Mouse (Mus musculus): ENCODE data around the gene Il6st. TPM values are rescaled to one million over a fixed set of nuclear protein-coding genes. Genes with fewer than 3 reads are reported as not detected.
A peak's percentile ranks its signal among the peaks of the same experiment; 100 is the strongest.

Gene Il6st
- polyA plus RNA-seq, 1 experiment = 65.3 TPM

DNA sequence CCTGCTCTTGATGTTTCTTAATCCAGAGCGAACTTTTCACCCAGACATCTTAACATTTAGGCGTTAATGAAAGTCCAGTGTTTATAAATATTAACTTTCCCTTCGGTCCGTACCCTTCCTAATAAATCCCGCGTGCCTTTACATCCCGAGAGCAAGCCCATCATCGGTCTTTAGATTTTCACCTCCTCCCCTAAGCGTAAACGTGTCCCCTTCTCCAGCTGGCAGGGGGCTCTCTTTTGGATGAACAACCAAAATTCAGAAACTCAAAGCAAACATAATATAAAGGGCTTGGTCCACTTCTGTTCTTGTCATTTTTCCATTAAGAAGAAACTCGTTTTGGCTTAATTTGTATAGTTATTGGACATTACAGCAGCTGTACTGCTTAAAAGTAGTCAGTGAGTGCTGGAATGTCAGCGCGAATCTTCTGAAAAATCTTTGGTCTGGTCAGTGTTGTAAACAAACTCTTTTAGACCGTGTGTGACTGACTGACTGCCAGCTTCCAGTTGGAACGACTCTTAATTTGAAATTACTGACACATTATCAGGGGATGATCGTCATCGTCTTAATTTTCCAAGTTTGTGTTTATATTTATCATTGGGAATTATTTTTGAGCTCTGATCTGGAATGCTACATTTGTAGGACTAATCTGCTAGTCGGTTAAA, 887 bp downstream of the Il6st start:
- Histone ChIP-seq H3K27ac (ENCODE audit: insufficient read depth, low read depth, low read length) (peak overlapping the region; percentile 74), H3K4me1 (ENCODE audit: control insufficient read depth, insufficient read depth, low read length) (peaks cover 15% of the 10 kb centered on the region), H3K4me3 (ENCODE audit: insufficient read depth, low read length) (peak overlapping the region; percentile 97)
- TF ChIP-seq POLR2A (IDR thresholded peaks at IDR 0.05; ENCODE audit: borderline replicate concordance, low read depth, low read length) = no peak
- no peak for TF ChIP-seq CTCF (IDR thresholded peaks at IDR 0.05; ENCODE audit: low read depth, low read length)

DNA sequence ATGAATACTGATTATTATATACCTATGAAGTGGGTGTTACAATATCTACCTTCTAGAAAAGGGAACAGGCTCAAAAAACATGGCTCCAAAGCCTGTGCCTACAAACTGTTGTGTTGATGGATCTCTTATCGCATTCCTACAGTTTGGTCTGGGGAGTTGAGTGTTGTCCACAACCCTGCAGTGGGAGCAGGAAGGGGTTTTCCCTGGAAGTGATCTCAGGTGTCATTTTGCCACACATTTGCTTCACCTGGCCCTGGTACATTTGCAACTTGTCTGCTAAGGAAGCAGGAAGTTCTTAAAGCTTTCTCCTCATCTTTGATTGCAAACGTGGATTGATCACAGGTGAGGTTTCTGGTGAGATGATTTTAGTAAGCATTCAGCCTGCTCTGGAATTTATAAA, 1.7 kb downstream of the Il6st start:
- TF ChIP-seq CTCF (IDR thresholded peaks at IDR 0.05; ENCODE audit: low read depth, low read length) (no peak), POLR2A (IDR thresholded peaks at IDR 0.05; ENCODE audit: borderline replicate concordance, low read depth, low read length) (no peak)
- peak overlapping the region; percentile 66 for H3K4me3 ChIP-seq (ENCODE audit: insufficient read depth, low read length)
- H3K4me1 ChIP-seq (ENCODE audit: control insufficient read depth, insufficient read depth, low read length) = peaks cover 15% of the 10 kb centered on the region
- H3K27ac ChIP-seq (ENCODE audit: insufficient read depth, low read depth, low read length) = no peak overlapping the region

DNA sequence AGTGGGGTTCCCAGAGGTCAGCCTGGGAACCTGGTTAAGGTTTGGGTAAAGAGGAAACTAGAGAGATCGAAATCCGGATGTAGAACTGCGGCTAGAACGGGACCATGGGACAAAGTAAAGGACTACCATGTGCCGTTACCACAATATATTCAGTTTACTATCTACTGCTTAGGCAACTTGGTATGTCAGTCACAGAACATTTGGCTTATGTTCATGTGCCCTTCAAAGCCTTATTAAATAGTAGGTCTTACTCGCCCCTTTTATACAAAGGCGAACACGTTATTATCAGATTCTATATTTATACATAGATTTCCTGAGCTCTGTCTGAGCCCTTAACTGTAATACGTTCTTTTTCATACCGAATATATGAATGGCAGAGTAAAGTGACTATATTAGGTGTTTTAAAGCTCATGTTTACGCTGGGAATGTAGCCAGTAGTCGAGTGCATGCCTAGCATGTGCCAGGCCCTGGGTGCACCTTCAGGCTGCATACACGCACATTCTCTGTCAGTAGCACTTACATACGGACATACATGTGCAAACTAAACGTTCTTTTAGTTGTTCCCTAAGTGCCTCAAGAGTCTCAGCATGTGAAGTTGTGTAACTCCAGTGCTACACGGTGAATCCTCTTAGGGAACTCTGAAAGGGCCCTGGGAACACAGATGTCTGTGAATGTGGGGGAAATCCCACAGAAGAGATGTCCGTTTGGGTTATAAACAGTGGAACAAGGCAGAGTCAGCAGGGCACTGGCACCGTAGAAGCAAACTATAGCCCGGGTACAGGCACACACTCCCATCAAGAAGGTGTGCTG, 2.5 kb downstream of the Il6st start:
- TF ChIP-seq POLR2A (IDR thresholded peaks at IDR 0.05; ENCODE audit: borderline replicate concordance, low read depth, low read length) (no peak), CTCF (IDR thresholded peaks at IDR 0.05; ENCODE audit: low read depth, low read length) (no peak)
- Histone ChIP-seq H3K4me3 (ENCODE audit: insufficient read depth, low read length) (peak overlapping the region; percentile 66), H3K27ac (ENCODE audit: insufficient read depth, low read depth, low read length) (peak overlapping the region; percentile 37), H3K4me1 (ENCODE audit: control insufficient read depth, insufficient read depth, low read length) (peaks cover 15% of the 10 kb centered on the region)

DNA sequence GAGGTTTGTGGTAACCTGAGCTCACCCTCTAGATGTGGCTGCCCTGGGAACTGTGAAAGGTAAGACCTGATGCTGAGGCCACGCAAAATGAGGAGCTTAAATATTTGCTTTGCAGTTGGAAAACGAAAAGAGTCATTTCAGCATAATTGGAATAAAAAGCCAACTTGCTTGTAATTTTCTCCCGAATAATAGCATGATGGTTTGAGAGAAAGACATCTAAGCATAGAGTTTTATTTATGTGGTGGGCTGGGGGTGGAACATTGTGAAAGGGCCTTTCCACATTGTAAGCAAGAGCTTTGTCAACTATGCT, 3.0 kb downstream of the Il6st start:
- Histone ChIP-seq H3K4me3 (ENCODE audit: insufficient read depth, low read length) (peak overlapping the region; percentile 48), H3K4me1 (ENCODE audit: control insufficient read depth, insufficient read depth, low read length) (peaks cover 15% of the 10 kb centered on the region), H3K27ac (ENCODE audit: insufficient read depth, low read depth, low read length) (no peak overlapping the region)
- no peak for TF ChIP-seq POLR2A (IDR thresholded peaks at IDR 0.05; ENCODE audit: borderline replicate concordance, low read depth, low read length)
- TF ChIP-seq CTCF (IDR thresholded peaks at IDR 0.05; ENCODE audit: low read depth, low read length) = no peak

DNA sequence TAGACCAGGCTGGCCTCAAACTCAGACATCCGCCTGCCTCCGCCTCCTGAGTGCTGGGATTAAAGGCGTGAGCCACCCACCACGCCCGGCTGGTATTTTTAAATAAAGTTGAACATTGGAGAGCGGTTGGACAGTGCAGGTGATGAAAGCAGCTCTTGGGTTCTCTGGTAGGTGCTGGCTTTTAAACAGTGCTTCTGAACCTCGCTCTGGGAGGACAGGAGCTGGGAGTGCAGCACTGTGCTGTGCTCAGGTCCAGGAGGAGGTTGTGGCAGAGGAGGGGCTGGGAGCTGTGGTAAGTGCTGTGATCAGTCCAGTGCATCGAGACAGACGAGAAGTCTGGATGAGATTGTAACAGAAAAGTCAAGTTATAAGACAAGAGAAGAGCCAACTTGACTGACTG, 3.5 kb downstream of the Il6st start:
- Histone ChIP-seq H3K27ac (ENCODE audit: insufficient read depth, low read depth, low read length) (no peak overlapping the region), H3K4me3 (ENCODE audit: insufficient read depth, low read length) (no peak overlapping the region), H3K4me1 (ENCODE audit: control insufficient read depth, insufficient read depth, low read length) (peaks cover 13% of the 10 kb centered on the region)
- no peak for TF ChIP-seq CTCF (IDR thresholded peaks at IDR 0.05; ENCODE audit: low read depth, low read length)
- no peak for TF ChIP-seq POLR2A (IDR thresholded peaks at IDR 0.05; ENCODE audit: borderline replicate concordance, low read depth, low read length)

DNA sequence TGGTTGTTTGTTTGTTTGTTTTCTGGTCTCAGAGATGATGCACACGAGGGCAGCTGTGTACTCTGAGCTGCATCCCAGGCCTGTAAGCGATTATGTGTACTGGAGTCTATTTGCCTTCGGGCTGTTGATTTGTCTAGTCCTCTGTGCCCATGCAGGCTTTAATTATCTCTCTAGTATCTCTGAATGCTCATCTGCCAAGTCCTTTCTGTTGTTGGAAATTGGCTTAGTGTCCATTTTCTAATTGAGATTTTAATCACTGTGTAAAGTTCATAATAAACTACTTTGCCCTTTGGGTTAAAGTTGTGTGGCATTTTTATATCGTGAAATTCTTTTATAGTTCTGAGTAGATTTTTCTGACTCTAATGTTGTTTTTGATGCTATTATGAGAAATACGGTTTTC, 5.6 kb downstream of the Il6st start:
- TF ChIP-seq POLR2A (IDR thresholded peaks at IDR 0.05; ENCODE audit: borderline replicate concordance, low read depth, low read length) (no peak), CTCF (IDR thresholded peaks at IDR 0.05; ENCODE audit: low read depth, low read length) (no peak)
- Histone ChIP-seq H3K4me1 (ENCODE audit: control insufficient read depth, insufficient read depth, low read length) (peaks cover 15% of the 10 kb centered on the region), H3K27ac (ENCODE audit: insufficient read depth, low read depth, low read length) (no peak overlapping the region), H3K4me3 (ENCODE audit: insufficient read depth, low read length) (no peak overlapping the region)

DNA sequence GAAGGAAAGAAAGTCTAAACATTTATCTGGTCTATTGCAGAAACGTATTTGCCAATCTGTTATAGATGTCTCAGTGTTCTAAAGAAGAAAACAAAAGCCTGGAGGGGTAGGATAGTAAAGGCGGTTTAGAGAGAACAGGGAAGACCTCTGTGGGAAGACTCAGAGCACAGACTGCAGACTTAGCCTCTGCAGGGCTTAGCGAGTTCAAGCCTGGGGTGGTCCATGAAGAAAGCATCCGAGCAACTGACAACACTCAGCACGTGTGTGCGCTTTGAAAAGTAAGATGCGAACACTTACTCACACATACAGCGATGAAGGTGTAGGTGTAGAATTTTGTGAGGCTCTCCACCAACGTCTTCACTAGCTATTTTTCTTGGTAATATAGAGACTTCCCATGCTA, 7.3 kb downstream of the Il6st start:
- Histone ChIP-seq H3K4me1 (ENCODE audit: control insufficient read depth, insufficient read depth, low read length) (peaks cover 15% of the 10 kb centered on the region), H3K4me3 (ENCODE audit: insufficient read depth, low read length) (no peak overlapping the region), H3K27ac (ENCODE audit: insufficient read depth, low read depth, low read length) (no peak overlapping the region)
- TF ChIP-seq POLR2A (IDR thresholded peaks at IDR 0.05; ENCODE audit: borderline replicate concordance, low read depth, low read length) (no peak), CTCF (IDR thresholded peaks at IDR 0.05; ENCODE audit: low read depth, low read length) (no peak)

DNA sequence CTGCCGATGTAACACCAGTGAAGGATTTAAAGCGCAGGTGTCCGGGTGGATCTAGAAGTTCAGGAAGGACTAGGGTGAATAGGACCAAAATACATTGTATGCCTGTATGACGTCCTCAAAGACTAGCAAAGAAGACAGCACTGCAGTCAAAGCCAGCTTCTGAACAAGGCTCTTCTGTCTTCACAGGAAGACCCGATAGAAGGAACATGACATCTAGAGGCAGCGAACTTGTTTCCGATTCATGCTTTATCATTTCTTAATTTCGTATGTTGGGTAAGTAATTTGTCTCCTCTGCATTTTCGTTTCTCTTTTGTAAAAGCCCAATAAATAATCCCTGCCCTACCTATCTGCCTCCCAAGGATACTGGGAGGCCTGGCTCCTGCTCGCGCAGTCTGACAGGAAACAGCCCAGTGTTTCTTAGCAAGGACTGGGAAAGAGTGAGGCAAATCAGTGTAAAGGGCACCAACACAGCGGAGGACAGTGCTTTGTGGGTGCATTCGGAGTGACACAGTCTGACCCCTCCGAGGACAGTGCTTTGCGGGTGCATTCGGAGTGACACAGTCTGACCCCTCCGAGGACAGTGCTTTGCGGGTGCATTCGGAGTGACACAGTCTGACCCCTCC, 8.6 kb downstream of the Il6st start:
- H3K4me1 ChIP-seq (ENCODE audit: control insufficient read depth, insufficient read depth, low read length) = peaks cover 9% of the 10 kb centered on the region
- H3K27ac ChIP-seq (ENCODE audit: insufficient read depth, low read depth, low read length) = no peak overlapping the region
- H3K4me3 ChIP-seq (ENCODE audit: insufficient read depth, low read length) = no peak overlapping the region
- TF ChIP-seq CTCF (IDR thresholded peaks at IDR 0.05; ENCODE audit: low read depth, low read length) (no peak), POLR2A (IDR thresholded peaks at IDR 0.05; ENCODE audit: borderline replicate concordance, low read depth, low read length) (no peak)

DNA sequence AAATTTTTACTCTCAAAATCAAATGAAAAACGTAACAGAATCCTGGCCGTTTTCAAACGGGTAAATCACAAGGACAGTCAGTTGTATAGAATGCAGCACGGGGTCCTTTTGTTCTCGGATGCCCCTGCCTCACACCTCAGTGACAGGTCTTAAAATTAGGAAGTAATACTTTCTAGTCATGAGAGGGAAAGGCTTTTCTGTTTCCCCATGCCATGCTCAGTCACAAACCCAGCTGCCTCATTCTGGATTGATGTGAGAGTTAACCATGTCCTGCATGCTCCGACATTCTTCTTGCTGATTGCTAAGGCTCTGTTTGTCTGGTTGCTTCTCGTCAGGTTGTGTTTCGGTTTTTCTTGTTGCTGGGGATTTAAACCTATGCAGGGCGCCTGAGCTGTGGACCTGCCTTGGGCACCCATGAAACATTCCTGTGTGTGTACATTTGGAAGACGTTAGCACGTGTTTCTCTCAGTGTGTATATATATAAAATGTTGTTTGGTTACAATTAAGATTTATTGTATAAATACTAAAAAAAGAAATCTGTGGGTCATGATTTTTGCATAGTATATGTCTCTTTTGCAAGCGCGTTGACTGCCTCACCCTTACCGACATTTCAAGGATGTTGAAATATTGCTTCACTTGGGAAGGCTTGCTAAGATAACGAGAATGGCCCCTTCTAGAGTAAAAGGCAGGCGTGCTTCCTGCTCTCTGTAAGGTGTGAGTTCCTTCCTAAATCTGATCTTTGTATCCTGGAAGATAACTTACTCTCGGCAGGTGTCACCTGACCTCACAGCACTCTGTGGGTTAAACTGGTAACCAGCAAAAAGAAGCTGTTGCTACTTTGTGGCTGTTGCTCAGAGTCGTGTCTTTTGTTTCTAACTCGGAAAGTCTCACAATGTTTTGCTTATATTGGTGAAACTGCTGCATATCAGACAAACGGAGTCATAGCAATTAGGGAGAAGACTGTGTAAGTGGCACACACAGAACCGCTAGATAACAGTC, 10.2 kb downstream of the Il6st start:
- Histone ChIP-seq H3K4me3 (ENCODE audit: insufficient read depth, low read length) (no peak overlapping the region), H3K4me1 (ENCODE audit: control insufficient read depth, insufficient read depth, low read length) (peaks cover 6% of the 10 kb centered on the region), H3K27ac (ENCODE audit: insufficient read depth, low read depth, low read length) (no peak overlapping the region)
- TF ChIP-seq CTCF (IDR thresholded peaks at IDR 0.05; ENCODE audit: low read depth, low read length) (no peak), POLR2A (IDR thresholded peaks at IDR 0.05; ENCODE audit: borderline replicate concordance, low read depth, low read length) (no peak)

Data from bone marrow macrophage, adult 2 months (primary cell).